Mouse (Mus musculus): ENCODE measurements around the gene Smoc2.

Gene Smoc2

DNA sequence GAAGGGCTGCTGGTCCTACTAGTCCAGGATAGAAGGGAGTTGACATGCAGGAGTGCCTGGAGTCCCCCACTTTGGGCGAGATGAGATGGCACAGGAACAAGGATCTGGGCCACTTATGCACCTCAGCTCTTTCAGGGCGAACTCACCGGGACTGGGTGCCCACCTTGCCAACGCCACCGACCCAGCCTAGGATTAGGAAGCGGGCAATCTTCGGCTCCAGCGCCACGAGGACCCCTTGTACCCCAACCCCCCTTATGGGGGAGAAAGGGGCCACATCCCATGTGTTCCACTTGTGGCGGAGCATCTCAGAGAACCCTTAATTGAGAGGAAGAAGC, 627 bp downstream of the Smoc2 start:
- DNase-seq (ENCODE audit: low spot score in 2 of 2): no peak

DNA sequence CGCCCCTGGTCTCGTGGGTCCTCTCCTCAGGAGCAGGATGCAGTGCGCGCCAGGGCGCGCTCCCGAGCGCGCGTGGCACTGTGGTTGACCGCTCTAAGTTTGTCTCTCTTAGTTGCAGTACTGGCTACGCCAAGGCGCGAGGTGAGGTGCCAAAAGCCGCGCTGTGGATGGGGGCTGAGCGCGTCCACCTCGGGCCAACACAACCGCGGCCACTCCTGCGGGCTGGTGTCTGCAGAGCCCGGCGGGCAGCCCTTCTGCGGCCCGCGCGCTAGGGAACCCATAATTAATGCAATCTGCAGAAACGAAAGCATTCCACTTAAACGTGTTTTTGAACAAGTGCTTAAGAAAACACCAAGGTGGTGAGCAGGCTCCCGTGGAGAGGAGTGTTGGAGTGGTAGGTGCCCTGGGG, 1.1 kb downstream of the Smoc2 start:
- peak in 1 of 2 experiments; percentile 27 for DNase-seq (ENCODE audit: low spot score in 2 of 2)

GRCm38 (mm10) chr17:14288015-14288616, 8.8 kb downstream of the Smoc2 start:
- DNase-seq (ENCODE audit: low spot score in 2 of 2): peak; percentile 69 to 85

DNA sequence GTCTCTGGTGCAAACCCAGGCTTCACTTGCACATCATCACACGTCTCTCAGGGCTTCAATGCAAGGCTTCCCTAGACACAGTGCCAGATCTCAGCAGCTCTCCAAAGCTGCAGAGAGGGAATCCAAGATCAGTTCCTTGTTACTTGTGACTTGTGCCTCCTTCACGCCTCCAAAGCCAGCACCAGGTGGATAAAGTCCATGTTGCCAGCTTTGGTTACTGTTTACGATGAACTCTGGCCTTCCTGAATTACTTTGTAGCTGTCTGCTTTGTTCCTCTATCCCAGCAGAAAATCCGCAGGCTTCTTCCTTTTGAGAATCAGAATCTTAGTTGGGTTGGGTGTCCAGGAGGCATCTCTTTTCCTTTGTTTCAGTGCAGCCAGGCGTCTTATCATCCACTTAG, 14.3 kb downstream of the Smoc2 start:
- no peak for DNase-seq (ENCODE audit: low spot score in 2 of 2)

DNA sequence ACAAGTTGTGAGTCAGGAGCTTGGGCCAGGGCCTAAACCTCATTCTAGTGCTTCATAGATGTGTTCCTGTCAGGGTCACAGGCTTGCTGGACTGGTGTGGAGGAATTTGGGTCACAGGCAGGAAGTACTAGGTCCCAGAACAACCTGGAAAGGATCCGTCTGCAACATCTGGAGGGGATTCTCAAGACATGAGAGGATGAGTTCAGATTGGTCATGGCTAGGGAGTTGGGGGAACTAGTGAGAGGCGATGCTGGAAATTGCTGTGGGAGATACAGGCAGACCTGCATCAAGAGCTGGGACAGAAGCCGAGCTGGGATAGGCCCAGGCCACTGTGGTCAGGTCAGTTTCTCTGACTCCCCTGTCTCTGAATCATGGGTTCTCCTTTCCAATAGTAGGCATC, 15.8 kb downstream of the Smoc2 start:
- no peak for DNase-seq (ENCODE audit: low spot score in 2 of 2)

- no peak for DNase-seq (ENCODE audit: low spot score in 2 of 2)
Observed at GRCm38 (mm10) chr17:14300361-14300760, 21.1 kb downstream of the Smoc2 start.

DNA sequence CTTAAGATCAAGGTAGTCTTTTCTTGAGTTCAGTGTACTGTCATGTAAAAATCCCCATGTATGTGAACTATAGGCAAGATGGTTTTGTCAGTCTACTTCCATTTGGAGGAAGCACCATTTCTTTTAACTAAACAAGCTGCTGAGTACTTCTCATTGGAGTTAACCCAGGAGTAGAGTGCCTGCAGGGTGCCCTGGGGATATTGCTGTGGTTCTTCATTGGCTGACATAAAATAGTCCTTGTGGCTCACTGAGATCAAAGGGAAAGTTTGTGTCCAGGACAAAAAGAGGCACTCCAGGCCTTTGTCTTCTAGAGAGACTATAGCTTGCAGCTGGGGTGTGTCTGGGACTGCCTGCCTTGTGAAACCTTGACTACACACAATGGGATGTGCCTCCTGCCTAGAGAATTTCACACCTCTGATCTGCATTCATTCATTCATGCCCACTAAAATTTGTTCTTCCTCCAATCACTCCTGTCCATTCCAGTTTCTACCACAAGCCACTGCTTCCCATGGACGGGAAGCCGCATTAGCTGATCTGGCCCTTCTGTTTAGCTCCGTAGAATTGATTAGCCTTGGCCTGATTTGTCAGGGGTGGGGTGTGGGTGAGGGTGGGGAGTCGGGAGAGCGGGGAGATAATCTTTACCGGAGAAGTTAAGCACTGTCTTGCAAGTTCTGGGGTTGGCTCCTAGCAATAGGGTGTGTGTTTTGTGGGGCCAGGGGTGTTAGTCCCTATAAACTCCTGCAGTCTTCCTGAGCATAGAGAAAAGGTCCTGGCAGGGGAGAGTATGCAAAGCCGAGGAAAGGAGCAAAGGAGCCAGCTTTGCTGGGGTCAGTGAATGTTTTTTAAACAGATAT, 22.4 kb downstream of the Smoc2 start:
- DNase-seq (ENCODE audit: low spot score in 2 of 2): no peak

DNA sequence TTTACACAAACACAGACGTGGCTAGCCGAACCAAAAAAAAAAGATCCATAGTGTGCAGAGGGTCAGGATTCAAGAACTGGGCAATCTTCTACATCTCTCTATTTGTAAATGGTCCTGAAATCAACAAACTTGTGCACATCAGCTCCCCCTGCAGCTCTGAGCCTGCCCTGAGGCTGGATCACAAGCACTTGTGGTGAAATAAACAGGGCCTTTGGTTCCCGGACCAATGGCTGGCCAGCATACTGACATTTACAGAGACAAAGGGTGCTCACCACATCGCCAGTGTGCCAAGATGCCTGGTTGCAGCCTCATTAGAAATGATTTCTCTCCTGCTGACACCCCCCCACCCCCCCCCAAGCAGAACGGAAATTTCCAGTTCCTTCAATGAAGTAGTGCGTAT, 23.1 kb downstream of the Smoc2 start:
- no peak for DNase-seq (ENCODE audit: low spot score in 2 of 2)

DNA sequence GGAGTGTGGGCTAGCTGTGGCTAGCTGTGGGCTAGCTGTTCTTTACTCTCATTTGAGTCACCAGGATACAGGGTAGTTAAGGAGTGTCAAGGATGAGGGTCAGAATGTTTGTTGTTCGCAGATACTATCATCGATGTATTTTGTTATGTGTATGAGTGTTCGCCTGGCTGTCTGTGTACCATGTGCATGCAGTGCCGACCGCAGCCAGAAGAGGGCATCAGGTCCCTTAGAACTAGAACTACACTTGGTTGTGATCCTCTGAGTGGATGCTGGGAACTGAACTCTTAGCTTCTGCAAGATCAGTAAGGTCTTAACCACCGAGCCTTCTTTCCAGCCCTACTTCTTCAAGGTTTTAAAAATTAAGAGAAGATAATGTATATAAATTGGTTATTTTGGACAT, 24.4 kb downstream of the Smoc2 start:
- no peak for DNase-seq (ENCODE audit: low spot score in 2 of 2)

DNA sequence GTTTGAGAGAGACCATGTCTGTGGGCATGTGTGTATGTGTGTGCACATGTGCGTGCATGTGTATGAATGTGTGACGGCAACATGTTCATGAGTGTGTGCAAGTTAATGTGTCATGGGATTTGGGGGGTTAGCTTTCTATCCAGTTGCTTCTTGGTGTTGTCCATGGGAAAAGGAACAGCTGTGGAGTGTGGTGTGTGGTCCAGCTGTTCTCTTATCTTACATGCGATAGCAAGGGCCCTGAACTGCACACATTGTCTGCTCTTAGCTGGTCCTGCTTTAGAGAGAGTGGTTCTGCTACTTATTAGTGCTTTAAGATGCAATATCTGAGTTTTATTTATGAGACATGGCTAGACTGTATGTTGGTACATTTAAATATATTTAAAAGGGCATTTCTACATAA, 30.6 kb downstream of the Smoc2 start:
- no peak for DNase-seq (ENCODE audit: low spot score in 2 of 2)

- no peak for DNase-seq (ENCODE audit: low spot score in 2 of 2)
Observed at GRCm38 (mm10) chr17:14312440-14312839, 33.1 kb downstream of the Smoc2 start.

DNA sequence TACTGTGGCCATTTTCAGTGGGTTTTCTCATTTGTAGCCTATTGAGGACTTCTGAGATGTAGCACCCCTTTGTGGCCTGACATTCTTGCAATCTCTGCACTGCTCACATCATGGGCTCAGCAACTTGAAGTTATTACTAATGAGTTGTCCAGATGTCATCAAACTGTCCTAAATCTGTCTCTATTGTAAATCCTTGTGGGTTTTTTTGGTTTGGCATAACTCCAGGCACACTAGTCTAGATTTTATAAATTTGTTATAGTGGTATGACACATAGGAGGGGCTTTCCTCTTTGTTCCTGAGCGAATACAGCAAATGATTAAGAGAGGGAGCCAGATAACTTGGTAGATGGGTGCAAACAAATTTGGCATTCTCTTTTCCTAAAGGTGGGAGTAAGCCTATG, 35.0 kb downstream of the Smoc2 start:
- no peak for DNase-seq (ENCODE audit: low spot score in 2 of 2)

DNA sequence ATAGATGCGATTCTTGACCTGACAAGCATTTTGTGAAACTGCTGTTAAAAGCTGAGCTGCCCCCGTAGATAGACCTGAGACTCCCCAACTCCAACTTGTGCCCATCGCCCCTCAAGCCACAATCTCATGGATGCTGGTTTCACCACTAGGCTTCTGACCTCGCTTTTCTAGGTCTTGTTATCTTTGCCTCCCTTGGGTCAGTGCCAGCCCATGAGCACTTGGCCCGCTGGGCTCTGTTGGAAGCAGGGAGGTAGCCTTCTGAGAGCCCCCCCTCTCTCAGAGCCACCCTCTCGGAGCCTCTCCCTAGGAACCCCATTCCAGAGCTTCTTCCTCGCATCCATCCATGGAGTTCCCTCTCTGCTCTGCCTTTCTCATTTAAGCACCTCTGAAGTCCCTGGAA, 37.2 kb downstream of the Smoc2 start:
- DNase-seq (ENCODE audit: low spot score in 2 of 2): no peak

GRCm38 (mm10) chr17:14317439-14317838, 38.1 kb downstream of the Smoc2 start:
- no peak for DNase-seq (ENCODE audit: low spot score in 2 of 2)

- DNase-seq (ENCODE audit: low spot score in 2 of 2): no peak
Observed at GRCm38 (mm10) chr17:14326156-14326555, 46.9 kb downstream of the Smoc2 start.

DNA sequence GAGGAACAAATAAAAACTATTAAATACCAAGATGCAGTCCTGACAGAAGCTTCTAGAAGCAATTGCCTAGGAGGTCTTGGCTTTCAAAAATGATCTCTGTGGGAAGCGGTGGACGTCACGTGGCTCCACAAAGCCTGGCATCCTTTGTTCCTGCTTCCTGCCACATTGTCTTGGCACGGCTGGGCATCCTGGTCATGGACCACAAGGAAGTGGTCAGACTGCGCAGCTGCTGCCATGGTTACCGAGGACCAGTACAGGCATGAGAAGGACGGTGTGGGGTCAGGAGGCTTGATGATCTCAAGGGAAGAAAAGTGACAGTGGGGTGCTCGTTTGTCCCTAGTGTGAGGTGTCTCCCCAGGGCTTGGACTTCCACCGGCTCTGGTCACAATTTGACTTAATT, 48.7 kb downstream of the Smoc2 start:
- no peak for DNase-seq (ENCODE audit: low spot score in 2 of 2)

GRCm38 (mm10) chr17:14330498-14330897, 51.2 kb downstream of the Smoc2 start:
- no peak for DNase-seq (ENCODE audit: low spot score in 2 of 2)

GRCm38 (mm10) chr17:14339932-14340557, 60.7 kb downstream of the Smoc2 start:
- no peak for DNase-seq (ENCODE audit: low spot score in 2 of 2)

DNA sequence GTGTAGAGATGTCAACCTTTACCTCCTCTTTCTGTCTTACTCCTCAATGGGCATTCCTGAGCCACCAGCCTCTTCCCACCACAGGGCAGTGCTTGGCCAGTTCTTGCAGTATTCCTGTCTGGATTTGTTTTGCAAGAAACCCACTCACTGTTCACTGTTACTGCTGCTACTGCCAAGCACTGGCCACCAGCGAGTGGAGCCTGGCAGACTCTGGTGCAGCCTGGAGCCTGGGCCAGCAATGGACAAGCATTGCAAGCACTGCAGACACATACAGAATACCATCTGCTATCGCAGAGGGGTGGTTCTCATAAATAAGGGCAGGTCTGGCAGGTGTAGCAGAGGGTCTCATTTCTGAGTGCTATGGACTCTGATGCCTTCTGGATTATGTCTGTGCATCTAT, 61.4 kb downstream of the Smoc2 start:
- no peak for DNase-seq (ENCODE audit: low spot score in 2 of 2)

- no peak for DNase-seq (ENCODE audit: low spot score in 2 of 2)
Observed at GRCm38 (mm10) chr17:14342511-14342910, 63.2 kb downstream of the Smoc2 start.

GRCm38 (mm10) chr17:14343442-14343841, 64.1 kb downstream of the Smoc2 start:
- DNase-seq (ENCODE audit: low spot score in 2 of 2): no peak

DNA sequence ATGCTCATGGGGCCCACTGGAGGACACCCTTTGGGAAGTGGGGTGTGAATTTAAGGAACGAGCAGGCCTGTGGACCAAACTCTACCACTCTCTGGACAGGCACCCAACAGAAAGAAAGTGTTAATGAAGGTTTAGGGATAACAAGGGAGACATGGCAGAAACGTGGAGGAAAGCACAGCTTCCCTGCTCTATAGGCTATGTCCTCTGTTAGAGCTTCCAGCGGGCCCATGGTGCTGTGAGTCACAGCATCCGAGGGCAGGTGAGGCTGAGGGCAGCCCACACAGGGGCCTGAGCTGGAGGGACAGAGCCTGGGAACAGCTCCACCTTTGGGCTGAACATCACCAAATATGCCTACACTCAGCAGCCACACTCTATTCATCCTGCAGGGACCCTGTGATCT, 66.2 kb downstream of the Smoc2 start:
- no peak for DNase-seq (ENCODE audit: low spot score in 2 of 2)

GRCm38 (mm10) chr17:14346891-14347290, 67.6 kb downstream of the Smoc2 start:
- no peak for DNase-seq (ENCODE audit: low spot score in 2 of 2)
